Mouse (Mus musculus) liver, postnatal 0 days (tissue): ENCODE measurements around the gene Kctd10.

Source experiments
- CTCF ChIP-seq: sonication (generic); IDR thresholded peaks from 2 replicates; pipeline ENCODE4 v1.5.1; 2016; ENCODE audit warnings: antibody characterized with exemption, low read depth
- EP300 ChIP-seq: IDR thresholded peaks from 2 replicates; pipeline ENCODE4 v1.6.1; 2016; ENCODE audit warnings: antibody characterized with exemption, low read depth, mild to moderate bottlenecking

- TF ChIP-seq CTCF (no peak), EP300 (no peak)
These were observed 27.5 kb upstream of the Kctd10 start for GRCm38 (mm10) chr5:114407810-114408209.
